Mouse (Mus musculus): Measurements from ENCODE around the gene Scamp2. TPM values are rescaled to one million over a fixed set of nuclear protein-coding genes. Genes with fewer than 3 reads are reported as not detected.
A peak's percentile ranks its signal among the peaks of the same experiment; 100 is the strongest.

Gene Scamp2
- polyA plus RNA-seq, 2 experiments: 13.9 to 21.1 TPM

DNA sequence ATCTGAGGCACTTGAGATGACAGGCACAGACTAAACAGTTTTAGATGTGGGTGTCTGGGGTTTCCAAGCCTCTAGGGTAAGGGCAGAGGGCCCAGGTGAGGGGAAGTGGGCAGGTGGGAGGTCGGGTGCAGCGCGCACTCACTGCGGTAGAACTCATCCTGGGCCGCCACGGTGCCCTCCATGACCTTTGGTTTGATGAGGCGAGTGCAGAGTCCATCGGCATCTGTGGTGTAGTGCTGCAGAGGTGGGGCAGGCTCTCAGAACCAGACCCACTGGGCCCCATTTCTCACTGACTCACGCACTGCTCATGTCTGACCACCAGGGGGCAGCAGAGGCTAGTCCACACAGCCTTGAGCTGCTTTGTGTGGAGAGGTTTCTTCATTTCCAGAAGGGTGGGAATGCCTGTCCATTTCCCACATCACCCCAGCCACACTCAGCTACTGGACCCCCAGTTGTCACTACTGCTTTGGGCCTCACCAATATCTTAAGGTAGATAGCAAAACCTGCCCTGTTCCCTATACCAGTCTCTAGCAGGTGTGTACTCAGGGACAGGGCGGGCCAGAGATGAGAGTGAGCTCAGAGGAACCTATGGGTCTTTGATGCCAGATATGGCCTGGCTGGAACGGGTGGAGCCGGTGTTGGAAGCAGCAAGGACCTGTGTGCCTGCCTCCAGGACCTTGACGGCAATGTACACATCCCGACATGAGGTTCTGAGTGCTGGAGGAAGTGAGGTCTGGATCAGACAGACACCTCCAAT lies 68.6 kb downstream of the Scamp2 start:
- H3K27me3 ChIP-seq (ENCODE audit: control insufficient read depth, insufficient read depth, low read length): no peaks in the 10 kb centered on the region
- no peak overlapping the region for H3K9ac ChIP-seq (replicated peaks)
- no peak overlapping the region for H3K4me3 ChIP-seq (ENCODE audit: insufficient read depth in 1 of 2, low read depth in 2 of 2, low read length in 2 of 2)
- H3K36me3 ChIP-seq (replicated peaks; ENCODE audit: control insufficient read depth, insufficient read depth, low read depth): peaks cover 35% of the 10 kb centered on the region
- WGBS (ENCODE audit: insufficient replicate concordance): 60% methylated on average over 14 of the region's 14 CpGs
- peaks cover 9% of the 10 kb centered on the region in 2 experiments for H3K4me1 ChIP-seq (replicated peaks; ENCODE audit: control insufficient read depth in 2 of 2, insufficient read depth in 2 of 2, low read length in 1 of 2)
- peak; percentile 53 for ATAC-seq (ENCODE audit: insufficient read depth)
- no peak for TF ChIP-seq EP300 (IDR thresholded peaks at IDR 0.05; ENCODE audit: low read depth)
- peak; percentile 100 for TF ChIP-seq CTCF (IDR thresholded peaks at IDR 0.05; ENCODE audit: low read depth)
- DNase-seq (ENCODE audit: low read depth in 3 of 3, low spot score in 3 of 3): no peak
- H3K4me2 ChIP-seq (ENCODE audit: low read depth): no peak overlapping the region
- no peak overlapping the region for H3K27ac ChIP-seq
- no peaks in the 10 kb centered on the region for H3K9me3 ChIP-seq (ENCODE audit: control insufficient read depth, low read length)

- no peak for TF ChIP-seq EP300 (IDR thresholded peaks at IDR 0.05; ENCODE audit: low read depth)
- TF ChIP-seq CTCF (IDR thresholded peaks at IDR 0.05; ENCODE audit: low read depth): peak; percentile 51
- WGBS (ENCODE audit: insufficient replicate concordance): 36% methylated on average over 4 of the region's 4 CpGs
- peaks cover 21% of the 10 kb centered on the region for H3K36me3 ChIP-seq (replicated peaks; ENCODE audit: control insufficient read depth, insufficient read depth, low read depth)
- peaks cover 20 to 24% of the 10 kb centered on the region in 2 experiments for H3K4me1 ChIP-seq (replicated peaks; ENCODE audit: control insufficient read depth in 2 of 2, insufficient read depth in 2 of 2, low read length in 1 of 2)
- H3K27ac ChIP-seq: no peak overlapping the region
- H3K9ac ChIP-seq (replicated peaks): no peak overlapping the region
- H3K27me3 ChIP-seq (ENCODE audit: control insufficient read depth, insufficient read depth, low read length): no peaks in the 10 kb centered on the region
- H3K4me3 ChIP-seq (ENCODE audit: insufficient read depth in 1 of 2, low read depth in 2 of 2, low read length in 2 of 2): no peak overlapping the region
- DNase-seq (ENCODE audit: low read depth in 3 of 3, low spot score in 3 of 3) (no peak), ATAC-seq (ENCODE audit: insufficient read depth) (peak; percentile 9; the same call in 1 of the 2 replicates)
- H3K4me2 ChIP-seq (ENCODE audit: low read depth): no peak overlapping the region
- H3K9me3 ChIP-seq (ENCODE audit: control insufficient read depth, low read length): no peaks in the 10 kb centered on the region
These were observed 72.8 kb downstream of the Scamp2 start for GRCm38 (mm10) chr9:57633481-57634024.

DNA sequence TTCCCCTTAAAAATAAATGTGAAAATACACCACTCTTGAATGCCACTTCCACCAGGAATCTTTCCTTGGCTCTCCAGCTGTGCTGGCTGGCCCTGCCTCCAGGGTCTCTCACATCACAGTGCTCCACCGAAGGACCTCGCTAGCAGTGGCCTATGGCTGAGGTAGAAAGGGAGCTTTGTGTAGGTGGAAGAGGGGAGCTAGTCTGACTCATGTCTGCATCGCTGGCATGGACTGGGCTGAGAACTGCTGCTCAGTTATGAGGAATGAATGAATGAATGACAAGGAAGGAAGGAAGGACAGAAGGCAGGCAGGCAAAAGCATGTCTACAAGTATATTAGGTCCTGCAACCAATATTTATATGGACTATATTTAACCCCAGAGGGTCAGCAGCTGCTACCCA lies 76.5 kb downstream of the Scamp2 start:
- H3K9ac ChIP-seq (replicated peaks): no peak overlapping the region

GRCm38 (mm10) chr9:57637741-57638322 lies 77.1 kb downstream of the Scamp2 start:
- ATAC-seq (ENCODE audit: insufficient read depth): no peak
- Histone ChIP-seq H3K4me2 (ENCODE audit: low read depth) (peak overlapping the region; percentile 75), H3K4me3 (ENCODE audit: insufficient read depth in 1 of 2, low read depth in 2 of 2, low read length in 2 of 2) (no peak overlapping the region), H3K27ac (no peak overlapping the region), H3K4me1 (replicated peaks; ENCODE audit: control insufficient read depth in 2 of 2, insufficient read depth in 2 of 2, low read length in 1 of 2) (peaks cover 62 to 65% of the 10 kb centered on the region in 2 experiments), H3K9me3 (ENCODE audit: control insufficient read depth, low read length) (no peaks in the 10 kb centered on the region), H3K27me3 (ENCODE audit: control insufficient read depth, insufficient read depth, low read length) (no peaks in the 10 kb centered on the region), H3K36me3 (replicated peaks; ENCODE audit: control insufficient read depth, insufficient read depth, low read depth) (no peaks in the 10 kb centered on the region), H3K9ac (replicated peaks) (no peak overlapping the region; the same call in 1 of the 2 replicates)
- WGBS (ENCODE audit: insufficient replicate concordance): 15% methylated on average over 6 of the region's 6 CpGs
- no peak for TF ChIP-seq EP300 (IDR thresholded peaks at IDR 0.05; ENCODE audit: low read depth)
- TF ChIP-seq CTCF (IDR thresholded peaks at IDR 0.05; ENCODE audit: low read depth): no peak
- DNase-seq (ENCODE audit: low read depth in 3 of 3, low spot score in 3 of 3): no peak

More for the DNA sequence above, 76.5 kb downstream of the Scamp2 start:
- H3K4me3 ChIP-seq (ENCODE audit: insufficient read depth in 1 of 2, low read depth in 2 of 2, low read length in 2 of 2): no peak overlapping the region
- H3K27me3 ChIP-seq (ENCODE audit: control insufficient read depth, insufficient read depth, low read length): no peaks in the 10 kb centered on the region
- no peak for DNase-seq (ENCODE audit: low read depth in 3 of 3, low spot score in 3 of 3)
- H3K9me3 ChIP-seq (ENCODE audit: control insufficient read depth, low read length): no peaks in the 10 kb centered on the region
- H3K27ac ChIP-seq: no peak overlapping the region
- no peak overlapping the region for H3K4me2 ChIP-seq (ENCODE audit: low read depth)
- ATAC-seq (ENCODE audit: insufficient read depth): no peak
- no peaks in the 10 kb centered on the region for H3K36me3 ChIP-seq (replicated peaks; ENCODE audit: control insufficient read depth, insufficient read depth, low read depth)
- TF ChIP-seq EP300 (IDR thresholded peaks at IDR 0.05; ENCODE audit: low read depth) (no peak), CTCF (IDR thresholded peaks at IDR 0.05; ENCODE audit: low read depth) (no peak)
- 51% methylated on average over 3 of the region's 3 CpGs for WGBS (ENCODE audit: insufficient replicate concordance)
- peaks cover 57 to 61% of the 10 kb centered on the region in 2 experiments for H3K4me1 ChIP-seq (replicated peaks; ENCODE audit: control insufficient read depth in 2 of 2, insufficient read depth in 2 of 2, low read length in 1 of 2)

Other genes starting within 250 kb of the Scamp2 start
- 9.4 and 10.0 TPM in 2 replicates for gene Ppcdc, start 120.8 kb upstream of the Scamp2 start, polyA plus RNA-seq (2012; rRNA removed)
- 7.4 and 9.4 TPM in 2 replicates for gene Ppcdc, start 120.8 kb upstream of the Scamp2 start, polyA plus RNA-seq (2014; fragmentation: Nextera tagmentation; extraction: Ambion mirVana)
- gene Scamp5, start 92.9 kb upstream of the Scamp2 start, polyA plus RNA-seq (2012; rRNA removed): 9.1 and 9.2 TPM in 2 replicates
- gene Scamp5, start 92.9 kb upstream of the Scamp2 start, polyA plus RNA-seq (2014; fragmentation: Nextera tagmentation; extraction: Ambion mirVana): 4.5 and 5.2 TPM in 2 replicates
- gene Rpp25, start 56.9 kb upstream of the Scamp2 start, polyA plus RNA-seq (2012; rRNA removed): 0.09 and 0.18 TPM in 2 replicates
- gene Rpp25, start 56.9 kb upstream of the Scamp2 start, polyA plus RNA-seq (2014; fragmentation: Nextera tagmentation; extraction: Ambion mirVana): 0.39 and 0.54 TPM in 2 replicates
- gene Cox5a, start 39.7 kb upstream of the Scamp2 start, polyA plus RNA-seq (2012; rRNA removed): 104 and 121 TPM in 2 replicates
- gene Cox5a, start 39.7 kb upstream of the Scamp2 start, polyA plus RNA-seq (2014; fragmentation: Nextera tagmentation; extraction: Ambion mirVana): 316 and 317 TPM in 2 replicates
- gene Fam219b, start 23.4 kb upstream of the Scamp2 start, polyA plus RNA-seq (2012; rRNA removed): 2.0 and 3.1 TPM in 2 replicates
- gene Fam219b, start 23.4 kb upstream of the Scamp2 start, polyA plus RNA-seq (2014; fragmentation: Nextera tagmentation; extraction: Ambion mirVana): 4.8 and 5.9 TPM in 2 replicates
- gene Mpi, start 8.2 kb upstream of the Scamp2 start, polyA plus RNA-seq (2012; rRNA removed): 8.1 and 8.5 TPM in 2 replicates
- gene Mpi, start 8.2 kb upstream of the Scamp2 start, polyA plus RNA-seq (2014; fragmentation: Nextera tagmentation; extraction: Ambion mirVana): 6.7 and 7.9 TPM in 2 replicates
- gene Ulk3, start 28.5 kb downstream of the Scamp2 start, polyA plus RNA-seq (2012; rRNA removed): 4.5 and 5.1 TPM in 2 replicates
- 2.0 and 2.3 TPM in 2 replicates for gene Ulk3, start 28.5 kb downstream of the Scamp2 start, polyA plus RNA-seq (2014; fragmentation: Nextera tagmentation; extraction: Ambion mirVana)
- not detected in 2 replicates for gene Cplx3, start 45.3 kb downstream of the Scamp2 start, polyA plus RNA-seq (2012; rRNA removed)
- not detected in 2 replicates for gene Cplx3, start 45.3 kb downstream of the Scamp2 start, polyA plus RNA-seq (2014; fragmentation: Nextera tagmentation; extraction: Ambion mirVana)
- not detected in 2 replicates for gene Lman1l, start 59.8 kb downstream of the Scamp2 start, polyA plus RNA-seq (2012; rRNA removed)
- gene Lman1l, start 59.8 kb downstream of the Scamp2 start, polyA plus RNA-seq (2014; fragmentation: Nextera tagmentation; extraction: Ambion mirVana): not detected in 2 replicates
- gene Csk, start 92.7 kb downstream of the Scamp2 start, polyA plus RNA-seq (2012; rRNA removed): 22.7 and 26.3 TPM in 2 replicates
- gene Csk, start 92.7 kb downstream of the Scamp2 start, polyA plus RNA-seq (2014; fragmentation: Nextera tagmentation; extraction: Ambion mirVana): 11.1 and 13.8 TPM in 2 replicates
- 0.06 and 0.11 TPM in 2 replicates for gene Cyp1a2, start 122.8 kb downstream of the Scamp2 start, polyA plus RNA-seq (2012; rRNA removed)
- gene Cyp1a2, start 122.8 kb downstream of the Scamp2 start, polyA plus RNA-seq (2014; fragmentation: Nextera tagmentation; extraction: Ambion mirVana): 0.11 and 0.18 TPM in 2 replicates
- 0.13 and 0.15 TPM in 2 replicates for gene Cyp1a1, start 127.0 kb downstream of the Scamp2 start, polyA plus RNA-seq (2012; rRNA removed)
- not detected in 2 replicates for gene Cyp1a1, start 127.0 kb downstream of the Scamp2 start, polyA plus RNA-seq (2014; fragmentation: Nextera tagmentation; extraction: Ambion mirVana)
- 6.9 and 7.2 TPM in 2 replicates for gene Edc3, start 147.6 kb downstream of the Scamp2 start, polyA plus RNA-seq (2012; rRNA removed)
- gene Edc3, start 147.6 kb downstream of the Scamp2 start, polyA plus RNA-seq (2014; fragmentation: Nextera tagmentation; extraction: Ambion mirVana): 10.3 and 12.8 TPM in 2 replicates
- 110 and 136 TPM in 2 replicates for gene Clk3, start 204.9 kb downstream of the Scamp2 start, polyA plus RNA-seq (2012; rRNA removed)
- 88.0 and 95.0 TPM in 2 replicates for gene Clk3, start 204.9 kb downstream of the Scamp2 start, polyA plus RNA-seq (2014; fragmentation: Nextera tagmentation; extraction: Ambion mirVana)

Data from liver, embryonic 14.5 days (tissue).